Mouse (Mus musculus): Measurements from ENCODE around the gene Slc10a7.
"Not testable (repeated sequence)": the region's sequence is repeated elsewhere in the genome, so short reads cannot be mapped to it uniquely, and the experiment has no call there.

Slc10a7 gene

GRCm38 (mm10) chr8:78545153-78545817 is 36.1 kb downstream of the Slc10a7 start:
- not testable (repeated sequence) for DNase-seq (ENCODE audit: low read depth, low spot score)

- no peak for DNase-seq (ENCODE audit: low read depth, low spot score)
These were observed 41.0 kb downstream of the Slc10a7 start for GRCm38 (mm10) chr8:78549971-78550751.

- DNase-seq (ENCODE audit: low read depth, low spot score), result no peak
These were observed 41.6 kb downstream of the Slc10a7 start for GRCm38 (mm10) chr8:78550752-78551134.

GRCm38 (mm10) chr8:78555817-78556216 is 46.7 kb downstream of the Slc10a7 start:
- no peak for DNase-seq (ENCODE audit: low read depth, low spot score)

- no peak for DNase-seq (ENCODE audit: low read depth, low spot score)
These were observed 47.8 kb downstream of the Slc10a7 start for GRCm38 (mm10) chr8:78556773-78557434.

- no peak for DNase-seq (ENCODE audit: low read depth, low spot score)
These were observed 52.5 kb downstream of the Slc10a7 start for GRCm38 (mm10) chr8:78561620-78562019.

GRCm38 (mm10) chr8:78563466-78564058 is 54.4 kb downstream of the Slc10a7 start:
- DNase-seq (ENCODE audit: low read depth, low spot score), result no peak

GRCm38 (mm10) chr8:78564200-78564599 is 55.1 kb downstream of the Slc10a7 start:
- DNase-seq (ENCODE audit: low read depth, low spot score), result no peak

GRCm38 (mm10) chr8:78568196-78568595 is 59.0 kb downstream of the Slc10a7 start:
- DNase-seq (ENCODE audit: low read depth, low spot score), result no peak

GRCm38 (mm10) chr8:78571528-78571927 is 62.4 kb downstream of the Slc10a7 start:
- DNase-seq (ENCODE audit: low read depth, low spot score), result no peak

- no peak for DNase-seq (ENCODE audit: low read depth, low spot score)
These were observed 65.1 kb downstream of the Slc10a7 start for GRCm38 (mm10) chr8:78574207-78574606.

- no peak for DNase-seq (ENCODE audit: low read depth, low spot score)
These were observed 68.4 kb downstream of the Slc10a7 start for GRCm38 (mm10) chr8:78577569-78577968.

GRCm38 (mm10) chr8:78578036-78578435 is 68.9 kb downstream of the Slc10a7 start:
- DNase-seq (ENCODE audit: low read depth, low spot score), result no peak

- no peak for DNase-seq (ENCODE audit: low read depth, low spot score)
These were observed 75.0 kb downstream of the Slc10a7 start for GRCm38 (mm10) chr8:78584011-78584776.

- no peak for DNase-seq (ENCODE audit: low read depth, low spot score)
These were observed 75.7 kb downstream of the Slc10a7 start for GRCm38 (mm10) chr8:78584863-78585262.

- DNase-seq (ENCODE audit: low read depth, low spot score), result peak; percentile 32
These were observed 86.3 kb downstream of the Slc10a7 start for GRCm38 (mm10) chr8:78595481-78595908.

GRCm38 (mm10) chr8:78598237-78598636 is 89.1 kb downstream of the Slc10a7 start:
- DNase-seq (ENCODE audit: low read depth, low spot score), result no peak

GRCm38 (mm10) chr8:78603084-78603483 is 93.9 kb downstream of the Slc10a7 start:
- no peak for DNase-seq (ENCODE audit: low read depth, low spot score)

- no peak for DNase-seq (ENCODE audit: low read depth, low spot score)
These were observed 95.3 kb downstream of the Slc10a7 start for GRCm38 (mm10) chr8:78604426-78604825.

GRCm38 (mm10) chr8:78609301-78609700 is 100.2 kb downstream of the Slc10a7 start:
- DNase-seq (ENCODE audit: low read depth, low spot score), result no peak

- no peak for DNase-seq (ENCODE audit: low read depth, low spot score)
These were observed 101.9 kb downstream of the Slc10a7 start for GRCm38 (mm10) chr8:78611019-78611418.
